Mouse (Mus musculus) stomach, postnatal 0 days (tissue): ENCODE data around the gene Hmx2. TPM values are rescaled to one million over a fixed set of nuclear protein-coding genes. Genes with fewer than 3 reads are reported as not detected.

ENCODE experiments used
- ATAC-seq: fragments of 200-750 bp; cut with Nextera tagmentation; 2 replicates; pipeline ENCODE4 v1.8.0; 2017; ENCODE audit not compliant: low FRiP score, low TSS enrichment
- DNase-seq: peaks from one replicate; pipeline ENCODE4 v3.0.0-alpha.2; 2016; ENCODE audit warnings: low spot score
- H3K27ac ChIP-seq: fragments of 300-500 bp; sonication (generic); replicated peaks from 2 replicates; pipeline ENCODE4 v1.5.1; 2014; ENCODE audit warnings: mild to moderate bottlenecking, control low read depth
- H3K27me3 ChIP-seq: fragments of 300-500 bp; sonication (generic); 2 replicates; pipeline ENCODE4 v1.6.1; 2014; ENCODE audit warnings: low read length; ENCODE audit not compliant: control insufficient read depth, insufficient read depth
- H3K36me3 ChIP-seq: fragments of 300-500 bp; sonication (generic); 2 replicates; pipeline ENCODE4 v1.6.1; 2014; ENCODE audit warnings: low read length, mixed read lengths; ENCODE audit not compliant: control insufficient read depth, insufficient read depth
- H3K4me1 ChIP-seq: fragments of 300-500 bp; sonication (generic); replicated peaks from 2 replicates; pipeline ENCODE4 v1.6.1; 2014; ENCODE audit warnings: antibody characterized with exemption; ENCODE audit not compliant: control insufficient read depth, insufficient read depth
- H3K4me2 ChIP-seq: fragments of 300-500 bp; sonication (generic); replicated peaks from 2 replicates; pipeline ENCODE4 v1.6.1; 2014; ENCODE audit warnings: low read depth, mild to moderate bottlenecking, control low read depth, moderate library complexity
- H3K4me3 ChIP-seq: fragments of 300-500 bp; sonication (generic); 2 replicates; pipeline ENCODE4 v1.5.1; 2014; ENCODE audit warnings: low read depth, low read length, control low read depth
- H3K9ac ChIP-seq: fragments of 300-500 bp; sonication (generic); 2 replicates; pipeline ENCODE4 v1.6.1; 2014; ENCODE audit warnings: mild to moderate bottlenecking, low read length, control low read depth, mixed read lengths
- H3K9me3 ChIP-seq: fragments of 300-500 bp; sonication (generic); 2 replicates; pipeline ENCODE4 v1.6.1; 2016; ENCODE audit warnings: low read length; ENCODE audit not compliant: control insufficient read depth
- CTCF ChIP-seq: IDR thresholded peaks from 2 replicates; pipeline ENCODE4 v1.5.1; 2016; ENCODE audit warnings: antibody characterized with exemption, low read depth, mild to moderate bottlenecking, moderate library complexity
- EP300 ChIP-seq: optimal IDR thresholded peaks from 2 replicates; pipeline ENCODE3; 2016; ENCODE audit warnings: antibody characterized with exemption
- WGBS: fragments of 180-500 bp; shearing (Covaris S2); extraction: QIAGEN DNeasy Blood & Tissue Kit; methylation state at CpG from one replicate; pipeline ENCODE4 v1.1.7; 2014; 5-methylcytosine and 5-hydroxymethylcytosine counted together
- polyA plus RNA-seq: library from polyadenylated mRNA; unstranded; fragments of >200 nt; fragmentation: Nextera tagmentation; extraction: Ambion mirVana; gene quantifications from 2 replicates; pipeline ENCODE4 v1.2.1, GENCODE M21; 2015

Hmx2 gene
- polyA plus RNA-seq, 1 experiment from 2014 or later = 0.34 TPM

- Histone ChIP-seq H3K4me3 (no peak overlapping the region), H3K9me3 (no peaks in the 10 kb centered on the region), H3K4me1 (peaks cover 3% of the 10 kb centered on the region), H3K27me3 (peaks cover 49% of the 10 kb centered on the region), H3K36me3 (no peaks in the 10 kb centered on the region), H3K9ac (no peak overlapping the region), H3K4me2 (no peak overlapping the region), H3K27ac (no peak overlapping the region)
- TF ChIP-seq CTCF (no peak), EP300 (no peak)
- DNase-seq (no peak), ATAC-seq (no peak)
- WGBS = 3% methylated on average over 5 of the region's 5 CpGs
Measured at GRCm38 (mm10) chr7:131547481-131547880, 1.1 kb upstream of the Hmx2 start.

DNA sequence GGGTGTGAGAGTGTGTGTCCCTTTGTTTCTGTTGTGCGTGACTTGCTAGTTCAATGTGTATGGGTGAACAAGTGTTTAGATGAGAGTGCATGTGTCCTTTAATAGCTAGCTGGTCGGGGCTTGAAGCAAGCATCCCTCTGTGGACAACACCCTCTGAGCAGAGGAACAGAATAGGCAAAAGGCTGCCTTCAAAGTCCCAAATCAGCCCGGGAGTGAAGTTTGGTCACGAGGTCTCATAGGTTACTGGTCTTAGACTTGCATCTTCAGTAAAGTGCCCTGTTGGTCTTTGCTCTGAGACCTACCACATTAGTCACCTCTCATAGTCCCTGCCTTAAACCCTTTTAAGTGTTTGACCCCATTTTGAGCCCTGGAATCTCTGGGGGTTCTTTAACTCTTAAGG is 2.9 kb downstream of the Hmx2 start:
- DNase-seq (no peak), ATAC-seq (no peak)
- Histone ChIP-seq H3K27me3 (peaks cover 50% of the 10 kb centered on the region), H3K4me2 (no peak overlapping the region), H3K4me1 (no peaks in the 10 kb centered on the region; the same call in 1 of the 2 replicates), H3K36me3 (no peaks in the 10 kb centered on the region), H3K4me3 (no peak overlapping the region), H3K9ac (no peak overlapping the region), H3K9me3 (no peaks in the 10 kb centered on the region), H3K27ac (no peak overlapping the region)
- WGBS = under 1% methylated on average over 4 of the region's 4 CpGs
- no peak for TF ChIP-seq CTCF
- TF ChIP-seq EP300 = no peak

DNA sequence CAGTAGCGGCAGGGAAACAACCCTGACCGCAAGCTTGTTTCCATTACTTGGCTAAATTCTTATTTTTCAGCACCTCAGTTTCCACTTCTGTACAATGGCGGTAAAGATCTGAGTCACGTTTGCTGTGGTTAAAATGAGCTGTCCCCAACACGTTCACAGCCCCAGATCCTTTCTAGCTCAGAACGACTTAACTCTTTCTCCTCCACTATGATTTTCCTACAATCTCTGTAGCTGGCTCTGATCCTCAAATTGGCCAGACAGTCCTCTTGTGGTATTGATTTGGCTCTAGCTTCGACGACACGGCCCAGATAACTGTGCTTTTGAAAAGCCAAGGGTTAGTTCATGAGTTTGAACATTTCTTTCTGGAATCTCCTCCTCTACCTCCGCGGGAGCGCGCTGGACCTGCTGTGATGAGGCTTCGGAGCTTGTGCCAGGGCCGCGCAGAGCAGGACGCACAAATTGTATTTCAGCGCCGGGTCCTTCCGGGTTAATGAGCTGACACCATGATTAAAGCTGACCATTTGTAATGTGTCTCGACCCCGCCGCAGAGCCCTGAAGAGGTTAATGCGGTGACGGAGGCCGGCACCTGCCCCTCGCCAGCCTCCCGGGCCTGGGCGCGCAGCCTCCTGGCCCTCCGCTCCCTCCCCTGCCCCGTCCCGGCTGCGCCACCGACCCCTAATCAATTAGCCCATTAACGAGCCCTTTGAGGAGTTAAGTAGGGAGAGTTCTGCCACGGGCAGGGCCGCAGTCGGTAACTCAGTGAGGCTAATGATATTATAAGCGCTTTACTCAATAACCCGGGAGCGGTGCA is 3.6 kb downstream of the Hmx2 start:
- TF ChIP-seq CTCF (no peak), EP300 (no peak)
- no peak overlapping the region for H3K4me3 ChIP-seq
- H3K4me2 ChIP-seq = no peak overlapping the region
- no peak for DNase-seq
- no peaks in the 10 kb centered on the region; the same call in 1 of the 2 replicates for H3K4me1 ChIP-seq
- peaks cover 52% of the 10 kb centered on the region for H3K27me3 ChIP-seq
- ATAC-seq = no peak
- WGBS = 2% methylated on average over 42 of the region's 42 CpGs
- no peak overlapping the region for H3K27ac ChIP-seq
- no peaks in the 10 kb centered on the region for H3K9me3 ChIP-seq
- H3K36me3 ChIP-seq = no peaks in the 10 kb centered on the region
- H3K9ac ChIP-seq = no peak overlapping the region

- 6% methylated on average over 5 of the region's 5 CpGs for WGBS
- ATAC-seq (no peak), DNase-seq (no peak)
- H3K27me3 ChIP-seq = peaks cover 52% of the 10 kb centered on the region
- H3K4me2 ChIP-seq = no peak overlapping the region
- no peaks in the 10 kb centered on the region for H3K36me3 ChIP-seq
- H3K4me3 ChIP-seq = no peak overlapping the region
- H3K27ac ChIP-seq = no peak overlapping the region
- no peak for TF ChIP-seq EP300
- TF ChIP-seq CTCF = no peak
- H3K9ac ChIP-seq = no peak overlapping the region
- no peaks in the 10 kb centered on the region for H3K9me3 ChIP-seq
- H3K4me1 ChIP-seq = no peaks in the 10 kb centered on the region; the same call in 1 of the 2 replicates
Measured at GRCm38 (mm10) chr7:131552781-131553180, 4.2 kb downstream of the Hmx2 start.

GRCm38 (mm10) chr7:131553771-131554175 is 5.2 kb downstream of the Hmx2 start:
- Histone ChIP-seq H3K4me3 (peak overlapping the region; percentile 31), H3K4me2 (peak overlapping the region; percentile 47), H3K27me3 (peaks cover 43% of the 10 kb centered on the region; the same call in 1 of the 2 replicates), H3K9me3 (no peaks in the 10 kb centered on the region), H3K27ac (no peak overlapping the region), H3K9ac (no peak overlapping the region), H3K36me3 (no peaks in the 10 kb centered on the region), H3K4me1 (no peaks in the 10 kb centered on the region; the same call in 1 of the 2 replicates)
- WGBS = under 1% methylated on average over 39 of the region's 39 CpGs
- TF ChIP-seq CTCF = no peak
- no peak for TF ChIP-seq EP300
- DNase-seq (peak; percentile 57), ATAC-seq (peak; percentile 56)
